Mouse (Mus musculus): ENCODE data around the gene Unc5b. TPM values are rescaled to one million over a fixed set of nuclear protein-coding genes. Genes with fewer than 3 reads are reported as not detected.

Unc5b gene
- total RNA-seq, 2 experiments from 2014 or later, result 7.3 to 12.1 TPM

DNA sequence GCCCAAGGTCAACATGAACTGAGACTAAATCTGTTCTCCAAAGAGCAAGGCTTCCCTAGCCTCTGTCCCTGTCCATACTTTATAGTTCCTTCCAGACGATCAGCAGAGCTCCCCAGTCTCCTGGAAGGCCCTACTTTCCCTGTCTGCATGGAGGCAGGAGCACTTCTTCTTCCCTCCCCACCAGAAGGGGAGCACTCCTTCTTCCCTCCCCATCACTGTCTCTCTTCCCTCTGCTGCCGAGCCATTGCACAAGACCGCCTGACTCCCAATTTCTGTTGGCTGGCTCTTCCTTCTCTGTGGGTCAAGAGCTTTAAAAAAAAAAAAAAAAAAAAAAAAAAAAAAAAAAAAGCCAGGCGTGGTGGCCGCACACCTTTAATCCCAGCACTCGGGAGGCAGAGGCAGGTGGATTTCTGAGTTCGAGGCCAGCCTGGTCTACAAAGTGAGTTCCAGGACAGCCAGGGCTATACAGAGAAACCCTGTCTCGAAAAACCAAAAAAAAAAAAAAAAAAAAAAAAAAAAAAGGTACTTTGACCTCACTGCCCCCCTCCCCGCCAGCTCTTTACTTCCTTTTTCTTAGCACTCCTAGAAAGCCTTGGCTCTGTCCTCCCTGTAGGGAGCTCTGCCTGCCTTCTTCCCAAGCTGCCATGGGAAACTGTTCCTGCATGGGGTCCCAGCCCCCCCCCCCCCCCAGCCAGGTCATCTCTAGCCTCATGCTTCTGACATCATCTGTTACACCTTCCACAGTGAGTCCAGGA, 93.3 kb downstream of the Unc5b start:
- intact Hi-C loops (cut with DNase I; ENCODE audit: low total_unique reads), result no loop called here
- DNase-seq, result no peak

DNA sequence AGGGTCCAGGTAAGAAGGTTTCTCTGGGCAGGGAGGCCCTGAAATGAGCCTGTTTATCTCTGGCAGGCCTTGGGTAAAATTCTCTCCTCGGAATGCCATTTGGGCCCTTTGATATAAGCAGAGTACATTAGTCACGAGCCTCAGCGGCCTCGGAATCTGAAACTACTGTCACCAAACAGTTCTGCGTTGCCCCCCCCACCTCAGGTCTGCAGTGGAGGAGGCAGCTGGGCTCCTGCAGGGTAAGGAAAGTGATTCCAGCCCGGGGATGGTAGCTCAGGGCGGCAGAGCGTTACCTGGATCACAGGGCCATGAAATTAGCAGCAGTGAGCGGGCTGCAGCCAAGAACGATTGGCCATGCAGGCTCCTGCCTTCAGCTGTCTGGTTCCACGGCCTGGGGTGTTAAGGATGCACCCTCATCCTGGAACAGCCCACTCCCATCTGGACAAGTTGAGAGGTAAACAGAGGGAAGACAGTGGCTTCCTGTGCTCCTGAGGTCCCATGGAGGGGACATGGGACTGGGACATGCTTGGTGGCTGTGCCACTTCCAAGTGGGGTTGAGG, 94.1 kb downstream of the Unc5b start:
- intact Hi-C loops (cut with DNase I; ENCODE audit: low total_unique reads), result no loop called here
- DNase-seq, result no peak

DNA sequence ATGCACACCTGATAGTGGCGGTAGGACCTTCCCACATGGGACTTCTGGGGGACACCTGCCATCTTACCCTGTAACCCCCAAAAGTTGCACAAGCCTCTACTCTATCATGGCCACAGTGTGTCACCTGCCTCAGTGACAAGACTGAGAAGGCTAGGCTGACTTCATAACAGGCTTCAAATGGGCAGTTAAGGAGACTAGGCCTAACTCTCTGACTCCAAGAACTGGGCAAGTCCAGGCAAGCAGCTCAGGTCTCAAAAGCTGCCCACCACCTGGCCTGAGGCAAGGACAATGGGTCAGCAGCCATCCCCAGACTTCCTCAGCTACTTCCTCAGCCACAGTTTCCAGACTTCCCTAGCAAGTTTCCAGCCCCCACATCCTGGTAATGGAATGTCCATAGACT, 95.6 kb downstream of the Unc5b start:
- intact Hi-C loops (cut with DNase I; ENCODE audit: low total_unique reads), result no loop called here
- DNase-seq, result no peak

DNA sequence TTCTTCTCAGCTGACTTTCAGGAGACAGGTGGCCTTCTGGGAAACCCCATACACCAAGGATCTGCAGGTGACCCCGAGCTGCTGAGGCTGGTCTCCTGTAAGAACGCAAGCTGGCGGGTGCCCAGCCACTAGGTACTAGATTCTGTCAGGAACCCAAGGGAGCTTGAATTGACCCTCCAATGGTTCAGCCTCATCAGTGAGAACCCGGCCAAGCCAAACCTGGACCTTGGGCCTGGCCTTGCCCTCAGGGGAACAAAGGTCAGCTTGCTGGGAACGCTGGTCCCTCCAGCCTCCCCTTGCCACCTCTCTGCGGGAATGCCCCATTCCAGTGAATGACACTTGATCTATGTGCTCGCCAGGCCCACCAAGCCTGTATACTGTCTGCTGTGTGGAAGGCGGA, 97.9 kb downstream of the Unc5b start:
- DNase-seq, result no peak
- intact Hi-C loops (cut with DNase I; ENCODE audit: low total_unique reads), result no loop called here

DNA sequence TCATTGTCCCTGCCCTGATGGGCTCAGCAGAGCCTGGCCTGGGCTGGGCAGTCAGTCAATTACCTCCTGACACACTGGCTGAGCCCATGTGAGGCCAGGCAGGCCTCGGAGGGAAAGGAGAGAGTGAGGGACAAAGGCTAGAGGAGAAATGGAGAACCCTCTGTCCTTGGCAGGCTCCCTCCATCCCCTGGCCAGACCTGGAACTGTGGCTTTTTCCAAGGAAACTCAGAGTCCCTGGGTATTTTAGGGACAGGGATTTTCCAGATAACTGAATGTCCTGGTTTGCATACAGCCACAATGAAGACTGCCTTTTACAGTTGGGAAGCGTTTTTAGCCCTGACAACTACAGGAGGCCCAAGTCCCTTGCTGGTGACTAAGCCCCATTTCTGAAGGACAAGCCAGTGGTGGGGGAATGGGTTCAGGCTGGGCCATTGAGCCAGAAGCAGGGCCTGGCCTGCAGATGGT, 99.0 kb downstream of the Unc5b start:
- intact Hi-C loops (cut with DNase I; ENCODE audit: low total_unique reads), result no loop called here

DNA sequence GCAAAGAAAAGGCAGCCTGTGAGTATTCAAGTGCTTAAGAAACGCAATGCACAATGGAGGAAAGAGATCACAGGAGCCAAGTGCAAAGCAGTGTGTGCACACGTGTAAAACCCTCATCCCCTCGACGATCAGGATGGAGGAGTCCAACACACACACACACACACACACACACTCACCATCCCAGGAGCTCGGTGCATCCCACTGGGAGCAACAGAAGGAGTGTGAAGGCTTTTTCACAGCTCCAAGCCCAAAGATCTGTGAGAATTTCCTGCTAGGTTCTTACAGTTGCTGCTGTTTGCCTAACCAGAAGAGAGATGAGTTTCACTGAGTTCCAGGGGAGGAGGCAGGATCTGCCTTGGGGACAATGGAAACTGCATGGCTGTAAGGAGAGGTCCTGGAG, 99.6 kb downstream of the Unc5b start:
- intact Hi-C loops (cut with DNase I; ENCODE audit: low total_unique reads), result no loop called here
- no peak for DNase-seq

More for the DNA sequence above, 99.0 kb downstream of the Unc5b start:
- DNase-seq, result no peak

DNA sequence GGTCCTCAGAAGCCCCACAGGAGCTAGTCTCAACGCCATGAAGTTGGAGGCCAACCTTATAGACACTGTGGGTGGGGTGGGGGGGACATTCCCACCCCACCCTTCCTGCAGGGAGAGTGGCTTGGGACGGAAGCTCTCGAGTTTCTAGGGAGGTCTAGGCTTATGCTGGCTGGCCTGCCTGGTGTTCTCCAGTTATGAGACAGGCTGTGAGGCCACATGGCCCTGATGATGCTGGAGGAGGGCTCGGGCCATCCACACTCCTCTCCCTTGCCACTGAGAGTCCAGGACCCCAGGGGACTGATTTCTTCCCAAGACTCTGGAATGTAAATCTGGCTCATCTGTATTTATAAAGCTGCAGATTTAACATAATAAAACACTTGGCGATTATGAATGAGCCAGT, 104.1 kb downstream of the Unc5b start:
- no peak for DNase-seq
- intact Hi-C loops (cut with DNase I; ENCODE audit: low total_unique reads), result no loop called here

DNA sequence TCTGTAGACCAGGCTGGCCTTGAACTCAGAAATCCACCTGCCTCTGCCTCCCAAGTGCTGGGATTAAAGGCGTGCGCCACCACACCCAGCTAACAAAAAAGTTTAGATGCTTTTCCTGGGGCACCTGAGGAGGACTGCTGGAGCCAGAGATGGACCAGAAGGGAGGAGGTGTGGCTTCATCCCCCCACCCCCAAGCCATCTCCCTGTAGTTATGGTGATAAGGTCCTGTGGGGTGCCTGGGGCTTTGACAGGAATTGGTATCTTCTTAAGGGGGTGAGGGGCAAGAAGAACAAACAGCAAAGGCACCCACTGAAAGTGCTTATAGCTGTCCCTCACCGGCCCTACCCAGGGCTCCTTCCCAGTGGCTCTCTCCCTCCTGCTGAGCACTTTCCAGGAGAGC, 104.5 kb downstream of the Unc5b start:
- intact Hi-C loops (cut with DNase I; ENCODE audit: low total_unique reads), result no loop called here
- DNase-seq, result no peak

DNA sequence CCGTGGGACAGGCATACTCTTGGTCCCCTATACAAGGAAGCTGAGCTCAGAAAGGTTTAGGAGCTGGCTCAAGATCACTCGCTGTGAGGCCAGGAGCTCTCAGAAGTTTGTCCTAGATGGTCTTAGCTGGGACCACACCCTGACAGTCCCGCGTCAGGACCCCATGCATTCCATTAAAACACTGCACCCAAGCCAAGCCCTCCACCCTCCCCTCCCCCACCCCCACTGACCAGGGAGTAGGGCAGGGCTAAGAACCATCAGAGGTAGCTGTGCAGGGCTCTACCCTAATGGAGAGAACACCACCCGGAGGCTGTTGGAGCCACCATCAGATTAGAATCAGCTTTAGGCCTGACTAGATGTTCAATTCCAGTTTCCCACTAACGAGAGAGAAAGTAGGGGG, 106.9 kb downstream of the Unc5b start:
- intact Hi-C loops (cut with DNase I; ENCODE audit: low total_unique reads), result no loop called here
- DNase-seq, result no peak

DNA sequence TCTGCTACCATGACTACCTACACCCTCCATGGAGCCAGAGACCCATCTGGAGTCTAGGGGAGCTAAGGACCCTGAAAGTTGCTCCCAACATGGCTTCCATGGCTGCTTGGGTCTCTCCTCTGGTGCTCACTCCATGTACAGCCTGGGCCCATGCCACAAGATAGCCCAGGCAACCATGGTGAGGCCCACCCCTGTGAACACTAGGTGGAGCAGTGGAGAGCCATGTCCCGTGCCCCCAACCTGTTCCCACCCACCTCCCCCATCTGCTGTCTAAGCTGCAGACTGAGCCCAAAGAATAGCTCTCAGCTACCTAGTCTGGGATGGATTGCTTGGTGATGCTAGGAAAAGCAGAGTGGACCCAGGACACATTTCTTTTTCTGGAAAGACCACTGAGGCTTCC, 108.0 kb downstream of the Unc5b start:
- no peak for DNase-seq
- intact Hi-C loops (cut with DNase I; ENCODE audit: low total_unique reads), result no loop called here

DNA sequence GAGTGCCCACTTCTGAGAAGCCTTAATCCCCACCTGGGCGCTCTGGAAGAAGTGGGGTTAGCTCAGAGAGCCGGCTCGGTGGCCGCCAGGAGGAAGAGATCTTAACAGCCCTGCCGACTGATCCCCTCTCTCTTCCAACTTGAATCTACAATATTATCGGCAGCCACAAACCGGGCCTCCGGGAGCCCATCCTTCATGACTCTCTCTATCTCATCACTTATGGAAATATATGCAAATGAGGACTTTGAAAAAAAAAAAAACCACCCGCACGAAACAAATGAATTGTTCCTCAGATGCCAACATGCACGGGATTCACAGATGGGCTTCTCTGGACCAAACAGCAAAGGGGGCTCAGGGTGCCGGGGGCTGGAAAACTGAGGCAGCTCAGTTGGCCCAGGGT, 109.7 kb downstream of the Unc5b start:
- intact Hi-C loops (cut with DNase I; ENCODE audit: low total_unique reads), result no loop called here
- no peak for DNase-seq

DNA sequence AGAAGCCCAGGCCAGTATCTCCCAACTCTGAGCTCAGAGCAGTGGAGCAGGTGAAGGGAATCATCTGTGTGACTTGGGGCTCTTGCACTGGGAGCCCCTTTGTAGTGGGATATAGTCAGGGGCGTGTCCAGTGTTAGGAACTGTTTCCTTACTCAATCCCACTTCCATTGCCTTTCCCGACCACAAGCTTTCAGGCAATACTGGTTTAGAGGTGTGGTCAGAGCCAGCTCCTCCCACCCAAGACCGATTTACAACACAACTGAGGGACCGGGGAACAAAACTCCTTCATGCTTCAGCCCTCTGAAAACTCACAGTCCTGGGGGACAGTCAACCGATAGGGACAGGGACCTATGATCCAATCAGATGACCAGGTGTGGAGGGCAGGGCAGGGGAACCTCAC, 110.9 kb downstream of the Unc5b start:
- DNase-seq, result no peak
- intact Hi-C loops (cut with DNase I; ENCODE audit: low total_unique reads), result no loop called here

DNA sequence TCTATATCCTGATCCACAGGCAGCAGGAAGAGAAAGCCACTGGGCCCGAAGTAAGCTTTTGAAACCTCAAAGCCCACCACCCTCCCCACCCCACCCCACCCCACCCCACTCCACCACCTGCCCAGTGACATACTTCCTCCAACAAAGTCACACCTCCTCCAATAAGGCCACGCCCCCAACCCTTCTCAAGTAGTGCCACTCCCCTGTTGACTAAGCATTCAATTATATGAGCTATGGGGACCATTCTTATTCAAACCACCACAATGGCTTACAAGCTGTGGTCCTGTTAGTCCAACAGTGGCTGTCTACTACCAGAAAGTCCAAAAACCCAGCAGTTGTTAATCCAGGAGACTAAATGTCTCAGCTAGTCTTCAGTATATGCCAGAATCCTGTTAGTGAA, 112.9 kb downstream of the Unc5b start:
- DNase-seq, result no peak
- intact Hi-C loops (cut with DNase I; ENCODE audit: low total_unique reads), result no loop called here

DNA sequence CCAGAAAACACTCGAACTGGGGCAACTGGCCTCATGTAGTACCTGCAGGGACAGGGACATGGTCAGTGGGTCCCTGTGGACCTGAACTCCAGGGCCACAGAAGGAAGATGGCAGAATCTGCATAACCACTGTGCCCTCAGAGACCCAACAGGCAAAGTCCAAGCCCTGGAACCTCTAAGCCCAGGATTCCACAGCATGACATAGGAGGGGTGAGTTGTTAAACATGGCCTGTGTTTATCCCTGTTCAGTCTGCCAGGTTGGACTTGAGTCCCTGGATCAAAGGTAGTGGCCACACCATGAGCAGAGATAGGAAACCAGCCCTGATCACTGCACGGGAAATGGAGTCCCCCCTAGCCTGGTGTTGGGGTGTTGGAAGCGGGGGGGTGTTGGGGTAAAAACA, 114.9 kb downstream of the Unc5b start:
- intact Hi-C loops (cut with DNase I; ENCODE audit: low total_unique reads), result no loop called here
- no peak for DNase-seq

Other genes starting within 250 kb of the Unc5b start
- gene Cdh23, start 135.1 kb downstream of the Unc5b start, total RNA-seq (2021), result 1 to 10 TPM; 2.4 to 4.4 TPM
- 1 to 10 TPM; 3.8 to 5.4 TPM for gene Slc29a3, start 78.8 kb downstream of the Unc5b start, total RNA-seq (2021)

Data from gastrocnemius, postnatal 14 days (tissue).